Mouse (Mus musculus): ENCODE measurements at regions not wholly inside any gene's neighbourhood (a gene's known extent, or its start where the extent isn't known, plus 50 kb on each side); places are given as distances from the start of the nearest gene placed in this dataset.

DNA sequence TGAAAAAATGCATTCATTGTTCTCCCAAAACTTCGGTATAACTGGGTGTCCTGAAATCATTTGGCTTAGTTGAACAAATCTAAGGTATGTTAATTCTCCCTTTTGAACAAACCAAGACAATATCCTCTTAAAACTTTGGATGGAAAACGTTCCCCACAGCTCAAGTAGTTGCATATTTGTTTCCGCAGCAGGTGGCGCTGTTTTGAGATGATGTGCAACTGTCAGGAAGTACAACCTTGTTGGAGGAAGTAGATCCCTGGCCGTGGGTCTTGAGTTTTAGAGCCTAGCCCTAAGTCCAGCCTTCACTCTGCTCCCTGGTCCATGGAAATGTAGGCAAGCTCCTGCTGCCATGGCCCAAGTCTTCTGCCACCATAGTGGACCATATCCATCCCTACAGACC lies 252.5 kb downstream of the Pdcd6ip start:
- no peak for TF ChIP-seq CTCF (conservative IDR thresholded peaks at IDR 0.05; ENCODE audit: insufficient read depth, insufficient read length, low read depth, low read length)
- no peak for TF ChIP-seq POLR2A (IDR thresholded peaks at IDR 0.05; ENCODE audit: low read depth, low read length)
